Mouse (Mus musculus) testis, adult 2 months (tissue): Measurements from ENCODE around the gene Dennd4a.

Source experiments
- CTCF ChIP-seq: fragments of 200-500 bp; IDR thresholded peaks from 2 replicates; pipeline ENCODE4 v1.5.1; 2012; ENCODE audit warnings: low read depth, mild to moderate bottlenecking, inconsistent platforms, low read length, moderate library complexity; ENCODE audit not compliant: control insufficient read depth, insufficient read depth, insufficient replicate concordance
- POLR2A ChIP-seq: fragments of 200-500 bp; IDR thresholded peaks from 2 replicates; pipeline ENCODE4 v1.6.1; 2012; ENCODE audit warnings: low read depth, mild to moderate bottlenecking, inconsistent platforms, low read length, moderate library complexity; ENCODE audit not compliant: control insufficient read depth

GRCm38 (mm10) chr9:64797392-64797791 lies 13.7 kb upstream of the Dennd4a start:
- no peak for TF ChIP-seq CTCF
- no peak for TF ChIP-seq POLR2A
